Mouse (Mus musculus) monocyte, adult 2 months (primary cell): Measurements from ENCODE around the gene Arf1.

Source experiments
- DNase-seq, 2 experiments: peaks; one replicate each; pipeline ENCODE4 v3.0.0; 2022; ENCODE audit warnings: low spot score in 2 of 2, low read depth in 1 of 2

Gene Arf1

GRCm38 (mm10) chr11:59192059-59192386 is 36.0 kb downstream of the Arf1 start, which contains the start of gene Guk1:
Gene Guk1 (minus strand): TSS chr11:59192212.
- no peak for DNase-seq

- peak; percentile 59 to 78 for DNase-seq
Observed at GRCm38 (mm10) chr11:59191231-59192058, 36.6 kb downstream of the Arf1 start.

- no peak for DNase-seq
Observed at GRCm38 (mm10) chr11:59187706-59188105, 40.4 kb downstream of the Arf1 start.

- DNase-seq, result no peak
Observed at GRCm38 (mm10) chr11:59185490-59185889, 42.6 kb downstream of the Arf1 start.

DNA sequence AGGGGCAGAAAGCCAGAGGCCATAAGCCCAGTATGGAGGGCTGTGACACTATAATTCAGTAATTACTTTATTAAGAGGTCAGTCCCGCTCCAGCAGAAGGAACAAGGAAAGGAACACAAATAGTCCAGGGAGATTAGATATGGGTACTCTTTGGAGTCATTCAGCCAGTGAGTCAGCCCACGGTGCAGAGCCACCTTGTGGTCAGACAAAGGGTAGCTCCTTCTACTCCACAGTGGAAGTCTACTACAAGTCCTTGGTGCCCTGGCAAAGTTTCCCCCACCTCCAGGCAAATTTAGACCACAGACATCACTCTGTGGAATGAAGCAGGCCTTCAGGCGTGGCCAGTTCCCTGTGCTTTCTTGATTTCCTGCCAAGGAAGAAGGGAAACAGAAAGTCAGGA is 44.2 kb downstream of the Arf1 start:
- no peak for DNase-seq

- DNase-seq, result no peak
Observed at GRCm38 (mm10) chr11:59182864-59183331, 45.2 kb downstream of the Arf1 start, which contains the start of gene Gjc2. Gene Gjc2 (minus strand): TSS chr11:59183213.

- no peak for DNase-seq
Observed at GRCm38 (mm10) chr11:59176921-59177320, 51.1 kb downstream of the Arf1 start.

DNA sequence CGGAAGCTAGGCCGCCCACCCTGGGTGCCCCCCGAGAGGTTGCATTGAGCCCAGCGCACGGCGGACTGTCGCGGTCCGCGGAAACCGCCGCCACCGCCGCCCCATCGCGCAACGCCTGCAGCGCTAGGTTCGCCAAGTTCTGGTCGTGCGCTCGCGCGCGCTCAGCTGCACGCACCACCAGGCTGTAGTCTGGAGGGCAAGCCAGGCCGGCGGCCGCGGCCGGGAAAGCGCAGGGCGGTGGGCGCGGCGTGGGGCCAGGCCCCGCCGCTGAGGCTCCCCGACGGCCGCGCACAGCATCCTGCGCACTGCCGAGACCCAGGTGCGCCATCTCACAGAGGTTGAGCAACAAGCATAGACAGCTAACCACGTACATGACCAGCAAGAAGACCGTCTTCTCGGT is 51.6 kb downstream of the Arf1 start:
- no peak for DNase-seq

- DNase-seq, result no peak
Observed at GRCm38 (mm10) chr11:59174189-59174838, 53.8 kb downstream of the Arf1 start.

GRCm38 (mm10) chr11:59170549-59170948 is 57.5 kb downstream of the Arf1 start:
- DNase-seq, result no peak

GRCm38 (mm10) chr11:59169807-59170206 is 58.3 kb downstream of the Arf1 start:
- DNase-seq, result no peak

DNA sequence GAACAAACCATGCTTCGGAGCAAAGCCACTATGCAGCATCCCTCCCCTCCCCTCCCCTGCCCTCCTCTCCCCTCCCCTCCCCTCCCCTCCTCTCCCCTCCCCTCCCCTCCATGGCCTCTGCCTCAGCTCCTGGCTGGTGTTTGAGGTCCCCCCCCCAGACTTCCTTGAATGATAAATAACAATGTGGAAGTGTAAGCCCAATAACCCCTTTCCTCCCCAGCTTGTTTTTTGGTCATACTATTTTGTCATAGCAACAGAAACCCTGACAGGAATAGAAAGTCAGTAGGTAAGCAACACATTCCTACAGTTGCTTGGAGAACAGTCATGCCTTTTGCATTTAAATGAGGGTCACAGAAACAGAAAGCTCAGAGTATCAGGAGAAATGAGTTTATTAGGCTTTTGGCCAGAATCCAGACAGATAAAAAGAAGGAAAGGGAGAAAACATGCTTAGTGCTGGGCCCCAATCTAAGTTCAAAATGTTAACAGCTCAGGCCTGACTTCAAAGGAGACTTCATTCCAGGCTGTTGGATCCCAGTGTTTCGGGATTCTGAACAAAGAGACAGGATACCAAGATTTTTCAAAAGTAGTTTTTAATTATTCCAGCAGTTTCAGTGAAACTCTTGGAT is 62.3 kb downstream of the Arf1 start:
- no peak for DNase-seq

DNA sequence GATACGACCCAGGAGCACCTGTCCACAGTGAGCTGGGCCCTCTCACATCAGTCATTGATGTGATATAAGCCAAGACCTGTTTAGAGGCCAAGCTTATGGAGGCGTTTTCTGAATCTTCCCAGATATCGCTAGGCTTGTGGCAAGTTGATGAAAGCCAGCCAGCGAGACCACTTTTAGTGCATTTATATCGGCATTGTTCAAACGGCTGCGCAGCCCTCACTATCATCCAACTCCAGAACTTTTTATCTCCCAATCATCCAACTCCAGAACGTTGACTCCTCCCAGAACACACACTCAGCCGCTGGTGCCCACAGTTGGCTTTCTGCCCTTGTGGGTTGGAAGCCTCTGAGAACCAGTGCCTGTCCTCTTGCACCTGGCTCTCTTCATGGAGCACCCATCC is 63.7 kb downstream of the Arf1 start:
- no peak for DNase-seq

DNA sequence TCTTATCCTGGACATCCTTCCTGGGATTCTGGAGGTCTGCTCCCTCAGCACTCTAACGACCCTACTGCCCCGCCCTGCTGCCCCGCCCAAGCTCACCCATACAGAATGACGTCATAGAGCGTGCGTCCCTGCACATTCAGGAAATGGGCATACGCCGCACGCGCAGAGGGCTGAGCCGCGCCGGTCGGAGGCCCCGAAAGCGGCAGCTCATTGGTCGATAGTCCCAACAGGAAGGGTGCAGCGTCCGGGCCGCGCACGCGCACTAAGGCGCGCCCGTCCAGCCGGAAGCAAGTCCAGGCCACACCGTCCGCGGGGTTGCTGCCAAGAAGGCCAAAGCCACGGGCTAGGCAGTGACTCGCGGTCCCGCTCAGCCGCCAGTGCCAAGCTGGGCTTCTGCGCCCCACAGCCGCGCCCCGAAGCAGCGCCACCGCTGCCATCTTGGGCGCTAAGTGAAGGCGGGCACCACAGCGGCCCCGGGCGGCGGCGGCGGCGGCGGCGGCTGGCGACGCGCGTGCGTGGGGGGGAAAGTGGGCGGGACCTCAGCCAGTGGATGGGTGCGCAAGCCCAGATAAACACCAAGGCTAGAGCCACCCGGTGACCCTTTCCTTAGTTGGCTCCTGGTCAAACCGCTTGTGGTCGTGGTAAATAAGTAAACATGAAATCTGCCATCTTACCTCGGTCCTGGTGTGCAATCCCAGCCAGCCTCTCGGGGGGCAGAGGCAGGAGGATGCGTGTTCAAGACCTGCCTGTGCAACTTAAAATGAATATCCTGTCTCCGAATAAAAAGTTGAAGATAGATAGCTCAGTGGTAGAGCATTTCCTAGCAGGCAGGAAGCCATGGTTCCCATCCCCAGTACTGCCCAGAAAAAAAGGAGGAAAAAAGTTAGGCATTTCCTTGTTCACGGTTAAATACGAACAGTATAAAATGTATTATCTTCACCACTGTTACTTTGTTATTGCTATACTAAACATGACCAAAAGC is 64.5 kb downstream of the Arf1 start, which contains the start of gene Iba57:
TSS of gene Iba57 (minus strand) at position 485 of the 982 bp plus-strand sequence.
- peak; percentile 95 to 97 for DNase-seq

GRCm38 (mm10) chr11:59162443-59163254 is 65.4 kb downstream of the Arf1 start:
- DNase-seq, result no peak
